Mouse (Mus musculus) cerebellum, adult 9-10 months (tissue): Measurements from ENCODE around the gene 7530416G11Rik.

ENCODE experiments used
- DNase-seq: peaks from one replicate; pipeline ENCODE4 v3.0.0; 2022

The 7530416G11Rik gene

GRCm38 (mm10) chr15:85503127-85503526 is at the start of gene 7530416G11Rik:
TSS of gene 7530416G11Rik (minus strand) at chr15:85503227.
- no peak for DNase-seq

- DNase-seq: no peak
These were observed 43.5 kb upstream of the 7530416G11Rik start for GRCm38 (mm10) chr15:85546500-85546899.

GRCm38 (mm10) chr15:85545369-85545768 is 42.3 kb upstream of the 7530416G11Rik start:
- DNase-seq: peak; percentile 17

GRCm38 (mm10) chr15:85538170-85538569 is 35.1 kb upstream of the 7530416G11Rik start:
- no peak for DNase-seq

GRCm38 (mm10) chr15:85537151-85537550 is 34.1 kb upstream of the 7530416G11Rik start:
- DNase-seq: no peak

- DNase-seq: no peak
These were observed 31.6 kb upstream of the 7530416G11Rik start for GRCm38 (mm10) chr15:85534646-85535045.

- DNase-seq: no peak
These were observed 31.2 kb upstream of the 7530416G11Rik start for GRCm38 (mm10) chr15:85534215-85534614.

- no peak for DNase-seq
These were observed 29.0 kb upstream of the 7530416G11Rik start for GRCm38 (mm10) chr15:85532063-85532462.

GRCm38 (mm10) chr15:85529911-85530310 is 26.9 kb upstream of the 7530416G11Rik start:
- no peak for DNase-seq

GRCm38 (mm10) chr15:85524404-85524950 is 21.4 kb upstream of the 7530416G11Rik start:
- no peak for DNase-seq

- peak; percentile 42 for DNase-seq
These were observed 20.4 kb upstream of the 7530416G11Rik start for GRCm38 (mm10) chr15:85523173-85523991.

- no peak for DNase-seq
These were observed 16.4 kb upstream of the 7530416G11Rik start for GRCm38 (mm10) chr15:85519438-85519837.

GRCm38 (mm10) chr15:85507370-85508014 is 4.5 kb upstream of the 7530416G11Rik start:
- DNase-seq: no peak

- DNase-seq: no peak
These were observed 3.7 kb upstream of the 7530416G11Rik start for GRCm38 (mm10) chr15:85506680-85507079.

GRCm38 (mm10) chr15:85505118-85505925 is 2.3 kb upstream of the 7530416G11Rik start:
- DNase-seq: no peak

GRCm38 (mm10) chr15:85500267-85500666 is 2.8 kb downstream of the 7530416G11Rik start:
- no peak for DNase-seq

- DNase-seq: no peak
These were observed 5.0 kb downstream of the 7530416G11Rik start for GRCm38 (mm10) chr15:85497981-85498475.

GRCm38 (mm10) chr15:85497548-85497947 is 5.5 kb downstream of the 7530416G11Rik start:
- no peak for DNase-seq

- DNase-seq: peak; percentile 28
These were observed 8.8 kb downstream of the 7530416G11Rik start for GRCm38 (mm10) chr15:85494163-85494621.

- no peak for DNase-seq
These were observed 13.3 kb downstream of the 7530416G11Rik start for GRCm38 (mm10) chr15:85489751-85490150.

GRCm38 (mm10) chr15:85488900-85489299 is 14.1 kb downstream of the 7530416G11Rik start:
- DNase-seq: no peak

GRCm38 (mm10) chr15:85480630-85481029 is 22.4 kb downstream of the 7530416G11Rik start:
- peak; percentile 31 for DNase-seq

GRCm38 (mm10) chr15:85479919-85480318 is 23.1 kb downstream of the 7530416G11Rik start:
- DNase-seq: no peak
